Mouse (Mus musculus) adrenal gland, postnatal 25 days (tissue): ENCODE results near the gene Irgc1. TPM values are rescaled to one million over a fixed set of nuclear protein-coding genes. Genes with fewer than 3 reads are reported as not detected.

ENCODE experiments used
- DNase-seq: peaks from one replicate; pipeline ENCODE4 v3.0.0; 2021; ENCODE audit warnings: mixed read lengths
- total RNA-seq: library from RNA; stranded (reverse); gene quantifications from 2 replicates; pipeline ENCODE4 v1.2.3, GENCODE M21; 2021

Irgc1 gene
- total RNA-seq, 1 experiment from 2014 or later = not detected

GRCm38 (mm10) chr7:24399256-24400081 lies 52.6 kb downstream of the Irgc1 start, which contains the start of gene Smg9:
Gene Smg9 (plus strand): TSS chr7:24399619.
- DNase-seq = peak; percentile 97

GRCm38 (mm10) chr7:24398364-24398913 lies 53.7 kb downstream of the Irgc1 start:
- DNase-seq = no peak

GRCm38 (mm10) chr7:24396832-24397231 lies 55.3 kb downstream of the Irgc1 start:
- no peak for DNase-seq

GRCm38 (mm10) chr7:24394475-24395161 lies 57.5 kb downstream of the Irgc1 start:
- no peak for DNase-seq

GRCm38 (mm10) chr7:24394054-24394453 lies 58.0 kb downstream of the Irgc1 start:
- no peak for DNase-seq

GRCm38 (mm10) chr7:24391687-24392086 lies 60.4 kb downstream of the Irgc1 start:
- no peak for DNase-seq

GRCm38 (mm10) chr7:24391077-24391476 lies 61.0 kb downstream of the Irgc1 start:
- DNase-seq = peak; percentile 19

GRCm38 (mm10) chr7:24390512-24390911 lies 61.6 kb downstream of the Irgc1 start:
- DNase-seq = no peak

- DNase-seq = peak; percentile 43
Observed at GRCm38 (mm10) chr7:24389516-24390187, 62.4 kb downstream of the Irgc1 start.

GRCm38 (mm10) chr7:24387059-24387556 lies 65.0 kb downstream of the Irgc1 start:
- peak; percentile 85 for DNase-seq

- DNase-seq = peak; percentile 82
Observed at GRCm38 (mm10) chr7:24384827-24385226, 67.3 kb downstream of the Irgc1 start.

GRCm38 (mm10) chr7:24384070-24384469 lies 68.0 kb downstream of the Irgc1 start:
- no peak for DNase-seq

- no peak for DNase-seq
Observed at GRCm38 (mm10) chr7:24382730-24383372, 69.2 kb downstream of the Irgc1 start.

Other genes starting within 250 kb of the Irgc1 start
- gene Zfp111, start 240.9 kb downstream of the Irgc1 start, total RNA-seq = 9.7 and 9.9 TPM in 2 replicates
- gene Zfp109, start 214.7 kb downstream of the Irgc1 start, total RNA-seq = 4.5 and 6.5 TPM in 2 replicates
- gene Zfp108, start 197.5 kb downstream of the Irgc1 start, total RNA-seq = 3.3 and 4.1 TPM in 2 replicates
- 7.2 and 8.7 TPM in 2 replicates for gene Zfp93, start 181.9 kb downstream of the Irgc1 start, total RNA-seq
- 10.1 and 11.5 TPM in 2 replicates for gene Zfp61, start 151.1 kb downstream of the Irgc1 start, total RNA-seq
- 4.1 and 6.6 TPM in 2 replicates for gene Zfp94, start 135.6 kb downstream of the Irgc1 start, total RNA-seq
- gene Tescl, start 118.4 kb downstream of the Irgc1 start, total RNA-seq = 1.0 and 1.1 TPM in 2 replicates
- not detected in 2 replicates for gene Lypd5, start 103.1 kb downstream of the Irgc1 start, total RNA-seq
- 0.21 TPM in 1 of 2 replicates, not detected in the other for gene Kcnn4, start 82.0 kb downstream of the Irgc1 start, total RNA-seq
- 26.6 and 29.1 TPM in 2 replicates for gene Smg9, start 52.7 kb downstream of the Irgc1 start, total RNA-seq
- 5.6 and 7.8 TPM in 2 replicates for gene Plaur, start 10.2 kb upstream of the Irgc1 start, total RNA-seq
- 2.4 and 3.8 TPM in 2 replicates for gene Cadm4, start 29.7 kb upstream of the Irgc1 start, total RNA-seq
- 6.2 and 7.0 TPM in 2 replicates for gene Zfp428, start 54.7 kb upstream of the Irgc1 start, total RNA-seq
- not detected in 2 replicates for gene AC161166.1, start 60.2 kb upstream of the Irgc1 start, total RNA-seq
- gene Irgq, start 78.4 kb upstream of the Irgc1 start, total RNA-seq = 24.5 and 29.5 TPM in 2 replicates
- gene Pinlyp, start 93.8 kb upstream of the Irgc1 start, total RNA-seq = not detected in 2 replicates
- gene Xrcc1, start 94.0 kb upstream of the Irgc1 start, total RNA-seq = 38.0 and 51.2 TPM in 2 replicates
- 26.0 and 38.2 TPM in 2 replicates for gene Ethe1, start 135.2 kb upstream of the Irgc1 start, total RNA-seq
- gene Zfp575, start 135.3 kb upstream of the Irgc1 start, total RNA-seq = 0.39 TPM in 1 of 2 replicates, not detected in the other
- 7.1 and 7.4 TPM in 2 replicates for gene Phldb3, start 158.5 kb upstream of the Irgc1 start, total RNA-seq
- 1.5 and 1.7 TPM in 2 replicates for gene Lypd3, start 184.3 kb upstream of the Irgc1 start, total RNA-seq
- gene Tex101, start 224.4 kb upstream of the Irgc1 start, total RNA-seq = not detected in 2 replicates